Mouse (Mus musculus) embryonic facial prominence, embryonic 13.5 days (tissue): ENCODE results near the gene Olfr776. TPM values are rescaled to one million over a fixed set of nuclear protein-coding genes. Genes with fewer than 3 reads are reported as not detected.
"Not testable (repeated sequence)": the region's sequence is repeated elsewhere in the genome, so short reads cannot be mapped to it uniquely, and the experiment has no call there.

Source experiments
- ATAC-seq: fragments of 200-750 bp; cut with Nextera tagmentation; 2 replicates; pipeline ENCODE4 v1.8.0; 2017; ENCODE audit warnings: low read depth; ENCODE audit not compliant: insufficient number of reproducible peaks, insufficient read depth, low FRiP score, low TSS enrichment
- H3K27ac ChIP-seq: fragments of 300-500 bp; sonication (generic); 2 replicates; pipeline ENCODE4 v1.5.1; 2015; ENCODE audit warnings: moderate library complexity, mild to moderate bottlenecking, inconsistent platforms
- H3K27me3 ChIP-seq: fragments of 300-500 bp; sonication (generic); 2 replicates; pipeline ENCODE4 v1.6.1; 2015; ENCODE audit warnings: mild to moderate bottlenecking, inconsistent platforms
- H3K36me3 ChIP-seq: fragments of 300-500 bp; sonication (generic); 2 replicates; pipeline ENCODE4 v1.6.1; 2015; ENCODE audit warnings: mild to moderate bottlenecking, inconsistent platforms
- H3K4me1 ChIP-seq: fragments of 300-500 bp; sonication (generic); 2 replicates; pipeline ENCODE4 v1.6.1; 2015; ENCODE audit warnings: inconsistent platforms
- H3K4me2 ChIP-seq: fragments of 300-500 bp; sonication (generic); 2 replicates; pipeline ENCODE4 v1.6.1; 2015; ENCODE audit warnings: moderate library complexity, mild to moderate bottlenecking, inconsistent platforms
- H3K4me3 ChIP-seq: fragments of 300-500 bp; sonication (generic); 2 replicates; pipeline ENCODE4 v1.5.1; 2015; ENCODE audit warnings: mild to moderate bottlenecking, inconsistent platforms
- H3K9ac ChIP-seq: fragments of 300-500 bp; sonication (generic); 2 replicates; pipeline ENCODE4 v1.6.1; 2015; ENCODE audit warnings: mild to moderate bottlenecking, inconsistent platforms
- H3K9me3 ChIP-seq: fragments of 300-500 bp; sonication (generic); 2 replicates; pipeline ENCODE4 v1.6.1; 2016; ENCODE audit warnings: inconsistent platforms
- WGBS: fragments of 180-500 bp; shearing (Covaris S2); methylation state at CpG from one replicate; pipeline ENCODE4 v1.1.7; 2015; ENCODE audit warnings: mixed read lengths; 5-methylcytosine and 5-hydroxymethylcytosine counted together
- polyA plus RNA-seq: library from polyadenylated mRNA; unstranded; fragments of >200 nt; fragmentation: Nextera tagmentation; extraction: Ambion mirVana; gene quantifications from 2 replicates; pipeline ENCODE4 v1.2.1, GENCODE M21; 2015

The Olfr776 gene
- polyA plus RNA-seq: not detected in 2 replicates

DNA sequence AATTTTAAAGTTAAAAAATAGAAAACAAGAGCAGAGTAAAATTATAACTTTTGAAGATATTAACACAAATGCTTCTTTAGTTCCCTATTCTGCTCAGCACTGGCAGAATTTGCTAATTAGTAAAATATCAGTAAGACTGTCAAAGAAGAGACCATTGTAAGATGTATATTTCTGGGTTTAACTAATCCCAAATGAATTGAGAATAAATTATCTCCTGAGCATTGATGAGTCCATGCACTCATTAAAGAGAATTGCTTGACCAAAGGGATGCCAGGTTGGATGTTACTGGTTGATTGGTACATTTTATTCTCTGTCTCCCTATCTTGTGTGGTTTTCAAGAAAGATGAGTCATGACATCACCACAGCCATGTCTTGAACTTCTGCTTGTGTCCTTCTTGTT is at the start of gene Olfr776:
Olfr776 (plus strand) TSS at position 301 of the 400 bp plus-strand sequence.
- H3K4me3 ChIP-seq: no peak within 1 kb of the TSS
- H3K9me3 ChIP-seq: no peaks in the 10 kb centered on the region
- no peak within 1 kb of the TSS for H3K27ac ChIP-seq
- H3K4me1 ChIP-seq: no peaks in the 10 kb centered on the region
- no peak within 1 kb of the TSS for H3K9ac ChIP-seq
- H3K4me2 ChIP-seq: no peak within 1 kb of the TSS
- H3K27me3 ChIP-seq: no peaks in the 10 kb centered on the region
- ATAC-seq: no peak
- no peaks in the 10 kb centered on the region for H3K36me3 ChIP-seq

DNA sequence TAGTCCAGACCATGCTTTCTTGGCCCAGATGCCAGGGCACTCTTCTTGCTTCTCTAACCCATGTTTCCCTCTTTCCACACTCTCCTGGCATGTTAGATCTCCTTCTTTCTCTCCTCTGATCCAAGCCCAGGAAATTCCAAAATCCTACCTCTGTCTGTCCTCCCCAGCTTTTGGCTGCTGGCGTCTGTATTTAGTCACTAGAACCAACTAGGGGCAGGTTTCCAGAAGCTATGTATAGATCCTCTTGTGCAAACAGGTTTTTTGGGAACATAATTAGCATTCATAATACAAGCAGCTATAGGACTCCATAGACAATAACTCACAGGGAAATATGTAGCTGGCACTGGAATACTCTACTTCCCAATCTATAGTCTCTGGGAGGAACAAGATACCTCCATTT is 28.2 kb upstream of the Olfr776 start:
- no peaks in the 10 kb centered on the region for H3K27me3 ChIP-seq
- H3K9me3 ChIP-seq: no peaks in the 10 kb centered on the region
- no peak overlapping the region for H3K9ac ChIP-seq
- H3K36me3 ChIP-seq: no peaks in the 10 kb centered on the region
- no peak overlapping the region for H3K4me3 ChIP-seq
- 89% methylated on average over 1 of the region's 1 CpGs for WGBS
- no peak overlapping the region for H3K4me2 ChIP-seq
- no peak for ATAC-seq
- H3K27ac ChIP-seq: no peak overlapping the region
- no peaks in the 10 kb centered on the region for H3K4me1 ChIP-seq

DNA sequence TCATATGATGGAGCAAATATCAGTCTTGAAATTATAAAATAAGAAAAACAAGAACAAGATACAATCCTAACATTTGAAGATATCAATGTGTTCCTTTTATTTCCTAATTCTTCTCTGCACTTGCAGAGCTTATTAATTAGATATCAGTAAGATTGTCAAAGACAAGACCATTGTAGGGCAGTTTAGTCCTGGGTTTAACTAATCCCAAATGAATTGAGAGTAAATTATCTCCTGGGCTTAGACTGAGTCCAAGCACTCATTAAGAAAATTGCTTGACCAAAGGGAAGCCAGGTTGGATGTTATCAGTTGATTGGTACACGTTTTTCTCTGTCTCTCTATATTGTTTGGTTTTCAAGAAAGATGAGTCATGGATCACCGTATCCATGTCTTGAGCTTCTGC is 23.0 kb upstream of the Olfr776 start, which contains the start of gene Olfr774:
Olfr774 (plus strand) TSS at position 301 of the 400 bp plus-strand sequence.
- Histone ChIP-seq H3K4me2 (no peak within 1 kb of the TSS), H3K9me3 (no peaks in the 10 kb centered on the region), H3K4me1 (no peaks in the 10 kb centered on the region), H3K4me3 (no peak within 1 kb of the TSS), H3K27me3 (no peaks in the 10 kb centered on the region), H3K27ac (no peak within 1 kb of the TSS), H3K9ac (no peak within 1 kb of the TSS), H3K36me3 (no peaks in the 10 kb centered on the region)
- 76% methylated on average over 2 of the region's 2 CpGs for WGBS
- no peak for ATAC-seq

DNA sequence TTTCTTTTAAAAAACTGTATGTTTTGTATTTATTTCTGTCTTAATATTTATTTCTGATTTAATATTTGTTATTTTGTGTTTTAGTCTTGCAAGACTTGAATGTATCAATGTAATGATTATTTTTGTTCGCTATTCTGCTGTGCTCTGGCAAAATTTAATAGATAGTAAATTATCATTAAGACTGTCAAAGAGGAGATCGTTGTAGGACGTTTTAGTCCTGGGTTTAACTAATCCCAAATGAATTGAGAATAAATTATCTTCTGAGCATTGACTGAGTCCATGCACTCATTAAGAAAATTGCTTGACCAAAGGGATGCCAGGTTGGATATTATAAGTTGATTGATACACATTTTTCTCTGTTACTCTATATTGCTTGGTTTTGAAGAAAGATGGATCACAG is 10.8 kb upstream of the Olfr776 start, which contains the start of gene Olfr775:
Olfr775 (plus strand) TSS at position 301 of the 400 bp plus-strand sequence.
- Histone ChIP-seq H3K4me2 (no peak within 1 kb of the TSS), H3K4me3 (no peak within 1 kb of the TSS), H3K4me1 (no peaks in the 10 kb centered on the region), H3K27ac (no peak within 1 kb of the TSS), H3K9ac (no peak within 1 kb of the TSS), H3K9me3 (no peaks in the 10 kb centered on the region), H3K36me3 (no peaks in the 10 kb centered on the region), H3K27me3 (no peaks in the 10 kb centered on the region)
- WGBS: 74% methylated on average over 3 of the region's 3 CpGs
- no peak for ATAC-seq

DNA sequence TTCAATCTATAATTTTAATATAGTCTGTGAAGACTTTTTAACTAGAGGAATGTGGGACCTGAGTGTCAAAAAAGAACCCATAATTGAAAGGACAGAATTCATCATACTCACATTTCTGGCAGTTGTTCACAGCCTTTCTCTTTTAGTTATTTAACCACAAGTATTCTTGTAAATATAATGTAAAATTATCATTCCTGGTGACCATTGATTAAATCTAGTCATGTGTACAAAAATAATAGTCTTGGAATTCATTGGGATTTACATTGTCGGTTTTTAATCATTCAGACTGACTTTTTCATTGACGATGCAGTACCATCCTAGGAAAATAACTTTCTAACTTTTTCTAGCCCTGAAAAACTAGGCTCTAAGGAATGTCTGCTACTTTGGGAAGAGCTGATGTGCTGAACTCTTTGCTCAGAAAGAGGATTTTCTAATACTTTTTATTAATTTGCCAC is 12.2 kb downstream of the Olfr776 start, which contains the start of gene Olfr777:
Olfr777 (minus strand) TSS at position 405 of the 455 bp plus-strand sequence.
- Histone ChIP-seq H3K27me3 (no peaks in the 10 kb centered on the region), H3K9me3 (no peaks in the 10 kb centered on the region), H3K4me3 (no peak within 1 kb of the TSS), H3K9ac (no peak within 1 kb of the TSS), H3K27ac (no peak within 1 kb of the TSS), H3K4me1 (no peaks in the 10 kb centered on the region), H3K4me2 (no peak within 1 kb of the TSS), H3K36me3 (no peaks in the 10 kb centered on the region)
- ATAC-seq: no peak
- 85% methylated on average over 2 of the region's 2 CpGs for WGBS

DNA sequence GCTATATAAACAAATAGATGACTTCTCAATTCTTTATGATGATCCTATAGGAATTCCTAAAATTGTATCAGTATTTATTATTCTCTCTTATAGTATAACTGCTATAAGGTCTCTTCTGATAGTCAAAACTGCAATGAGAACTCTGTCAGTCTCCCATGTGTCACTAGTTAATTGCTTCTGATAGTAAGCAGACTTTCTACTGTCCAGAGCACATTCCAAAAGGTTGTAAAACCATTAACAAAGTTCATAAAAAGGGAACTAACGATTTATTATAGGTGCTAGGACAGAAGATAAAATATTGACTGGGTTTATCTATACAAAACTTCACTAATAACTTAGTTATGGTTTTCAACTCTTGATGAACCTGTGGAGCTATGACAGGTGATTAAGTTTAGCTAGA is 54.0 kb downstream of the Olfr776 start:
- not testable (repeated sequence) for H3K9ac ChIP-seq, H3K27me3 ChIP-seq, H3K4me3 ChIP-seq, H3K9me3 ChIP-seq, ATAC-seq, H3K36me3 ChIP-seq, H3K4me2 ChIP-seq, H3K27ac ChIP-seq, H3K4me1 ChIP-seq
- 64% methylated on average over 1 of the region's 1 CpGs for WGBS

DNA sequence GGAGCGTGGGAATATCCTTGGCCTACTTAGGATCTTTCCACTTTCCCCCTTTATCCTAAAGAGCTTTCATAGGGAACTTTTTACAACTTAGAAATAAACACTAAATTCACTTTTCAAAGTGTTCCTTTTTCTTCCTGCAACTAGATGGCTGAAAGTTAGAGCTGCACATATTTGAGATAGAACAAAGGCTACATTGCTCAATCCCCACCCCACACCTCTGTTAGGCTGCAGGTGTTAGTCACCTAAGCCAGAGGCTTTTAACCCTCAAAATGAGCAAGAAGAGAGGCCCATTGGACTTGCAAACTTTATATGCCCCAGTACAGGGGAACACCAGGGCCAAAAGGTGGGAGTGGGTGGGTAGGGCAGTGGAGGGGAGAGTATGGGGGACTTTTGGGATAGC is 54.6 kb downstream of the Olfr776 start:
- not testable (repeated sequence) for H3K27me3 ChIP-seq, H3K4me3 ChIP-seq, ATAC-seq, H3K9ac ChIP-seq, H3K4me1 ChIP-seq, H3K4me2 ChIP-seq, H3K27ac ChIP-seq, H3K9me3 ChIP-seq, H3K36me3 ChIP-seq
- 80% methylated on average over 1 of the region's 1 CpGs for WGBS

Other genes starting within 250 kb of the Olfr776 start
- gene Olfr763, start 248.3 kb upstream of the Olfr776 start, polyA plus RNA-seq: not detected in 2 replicates
- gene Olfr764-ps1, start 219.2 kb upstream of the Olfr776 start, polyA plus RNA-seq: not detected in 2 replicates
- gene Olfr765, start 209.1 kb upstream of the Olfr776 start, polyA plus RNA-seq: not detected in 2 replicates
- not detected in 2 replicates for gene Olfr766-ps1, start 190.2 kb upstream of the Olfr776 start, polyA plus RNA-seq
- gene Olfr767, start 176.2 kb upstream of the Olfr776 start, polyA plus RNA-seq: not detected in 2 replicates
- not detected in 2 replicates for gene Olfr768, start 159.8 kb upstream of the Olfr776 start, polyA plus RNA-seq
- not detected in 2 replicates for gene Olfr769, start 141.3 kb upstream of the Olfr776 start, polyA plus RNA-seq
- gene Olfr770, start 120.1 kb upstream of the Olfr776 start, polyA plus RNA-seq: not detected in 2 replicates
- gene Olfr771, start 94.4 kb upstream of the Olfr776 start, polyA plus RNA-seq: not detected in 2 replicates
- gene Olfr772, start 81.2 kb upstream of the Olfr776 start, polyA plus RNA-seq: not detected in 2 replicates
- not detected in 2 replicates for gene Olfr773, start 71.7 kb upstream of the Olfr776 start, polyA plus RNA-seq
- not detected in 2 replicates for gene Olfr774, start 22.9 kb upstream of the Olfr776 start, polyA plus RNA-seq
- not detected in 2 replicates for gene Olfr775, start 10.7 kb upstream of the Olfr776 start, polyA plus RNA-seq
- not detected in 2 replicates for gene Olfr777, start 12.4 kb downstream of the Olfr776 start, polyA plus RNA-seq
- gene Olfr780, start 59.0 kb downstream of the Olfr776 start, polyA plus RNA-seq: not detected in 2 replicates
- not detected in 2 replicates for gene Olfr781, start 69.7 kb downstream of the Olfr776 start, polyA plus RNA-seq
- gene Olfr782, start 89.7 kb downstream of the Olfr776 start, polyA plus RNA-seq: not detected in 2 replicates
- gene Olfr784, start 125.0 kb downstream of the Olfr776 start, polyA plus RNA-seq: 0.11 TPM in 1 of 2 replicates, not detected in the other
- not detected in 2 replicates for gene Olfr785, start 146.3 kb downstream of the Olfr776 start, polyA plus RNA-seq
- gene Olfr786, start 168.2 kb downstream of the Olfr776 start, polyA plus RNA-seq: not detected in 2 replicates
- not detected in 2 replicates for gene Olfr787, start 202.7 kb downstream of the Olfr776 start, polyA plus RNA-seq
- not detected in 2 replicates for gene Olfr788, start 211.9 kb downstream of the Olfr776 start, polyA plus RNA-seq
- gene Olfr789, start 225.6 kb downstream of the Olfr776 start, polyA plus RNA-seq: not detected in 2 replicates
- not detected in 2 replicates for gene Olfr790, start 239.4 kb downstream of the Olfr776 start, polyA plus RNA-seq